Mouse (Mus musculus): ENCODE results near the gene Zfp367.

Zfp367 gene

GRCm38 (mm10) chr13:64154651-64155050 is 1.6 kb upstream of the Zfp367 start:
- DNase-seq (ENCODE audit: low spot score), result peak; percentile 27

GRCm38 (mm10) chr13:64153751-64154267 is 807 bp upstream of the Zfp367 start:
- peak; percentile 71 for DNase-seq (ENCODE audit: low spot score)

- DNase-seq (ENCODE audit: low spot score), result peak; percentile 44
Observed at GRCm38 (mm10) chr13:64152671-64153082, 325 bp downstream of the Zfp367 start.

- peak; percentile 94 for DNase-seq (ENCODE audit: low spot score)
Observed at GRCm38 (mm10) chr13:64152241-64152669, 747 bp downstream of the Zfp367 start.

- peak; percentile 13 for DNase-seq (ENCODE audit: low spot score)
Observed at GRCm38 (mm10) chr13:64150121-64150520, 2.9 kb downstream of the Zfp367 start.

GRCm38 (mm10) chr13:64129616-64130375 is 23.2 kb downstream of the Zfp367 start:
- DNase-seq (ENCODE audit: low spot score), result peak; percentile 58

GRCm38 (mm10) chr13:64128858-64129615 is 24.0 kb downstream of the Zfp367 start, which contains the start of gene Slc35d2:
TSS of gene Slc35d2 (minus strand) at chr13:64129368.
- DNase-seq (ENCODE audit: low spot score), result peak; percentile 30

GRCm38 (mm10) chr13:64126316-64126715 is 26.7 kb downstream of the Zfp367 start:
- DNase-seq (ENCODE audit: low spot score), result no peak

GRCm38 (mm10) chr13:64124886-64125285 is 28.1 kb downstream of the Zfp367 start:
- no peak for DNase-seq (ENCODE audit: low spot score)

- DNase-seq (ENCODE audit: low spot score), result no peak
Observed at GRCm38 (mm10) chr13:64123491-64124188, 29.4 kb downstream of the Zfp367 start.

GRCm38 (mm10) chr13:64120760-64121159 is 32.2 kb downstream of the Zfp367 start:
- DNase-seq (ENCODE audit: low spot score), result no peak

GRCm38 (mm10) chr13:64117442-64117841 is 35.6 kb downstream of the Zfp367 start:
- DNase-seq (ENCODE audit: low spot score), result no peak

- no peak for DNase-seq (ENCODE audit: low spot score)
Observed at GRCm38 (mm10) chr13:64110421-64110820, 42.6 kb downstream of the Zfp367 start.

GRCm38 (mm10) chr13:64108381-64108850 is 44.6 kb downstream of the Zfp367 start:
- no peak for DNase-seq (ENCODE audit: low spot score)

GRCm38 (mm10) chr13:64107535-64107934 is 45.5 kb downstream of the Zfp367 start:
- peak; percentile 74 for DNase-seq (ENCODE audit: low spot score)

- DNase-seq (ENCODE audit: low spot score), result no peak
Observed at GRCm38 (mm10) chr13:64107105-64107504, 45.9 kb downstream of the Zfp367 start.

- no peak for DNase-seq (ENCODE audit: low spot score)
Observed at GRCm38 (mm10) chr13:64105690-64106089, 47.3 kb downstream of the Zfp367 start.

- no peak for DNase-seq (ENCODE audit: low spot score)
Observed at GRCm38 (mm10) chr13:64100186-64100585, 52.8 kb downstream of the Zfp367 start.

- peak; percentile 65 for DNase-seq (ENCODE audit: low spot score)
Observed at GRCm38 (mm10) chr13:64098992-64099391, 54.0 kb downstream of the Zfp367 start.

GRCm38 (mm10) chr13:64093341-64093740 is 59.7 kb downstream of the Zfp367 start:
- DNase-seq (ENCODE audit: low spot score), result peak; percentile 83

GRCm38 (mm10) chr13:64092752-64093151 is 60.2 kb downstream of the Zfp367 start:
- no peak for DNase-seq (ENCODE audit: low spot score)

- DNase-seq (ENCODE audit: low spot score), result no peak
Observed at GRCm38 (mm10) chr13:64092141-64092540, 60.9 kb downstream of the Zfp367 start.
